Mouse (Mus musculus): ENCODE measurements around the gene Tcaf1. TPM values are rescaled to one million over a fixed set of nuclear protein-coding genes. Genes with fewer than 3 reads are reported as not detected.

Gene Tcaf1
- 39.1 and 45.1 TPM in 2 replicates for polyA plus RNA-seq (2015; fragmentation: Nextera tagmentation; extraction: Ambion mirVana)

DNA sequence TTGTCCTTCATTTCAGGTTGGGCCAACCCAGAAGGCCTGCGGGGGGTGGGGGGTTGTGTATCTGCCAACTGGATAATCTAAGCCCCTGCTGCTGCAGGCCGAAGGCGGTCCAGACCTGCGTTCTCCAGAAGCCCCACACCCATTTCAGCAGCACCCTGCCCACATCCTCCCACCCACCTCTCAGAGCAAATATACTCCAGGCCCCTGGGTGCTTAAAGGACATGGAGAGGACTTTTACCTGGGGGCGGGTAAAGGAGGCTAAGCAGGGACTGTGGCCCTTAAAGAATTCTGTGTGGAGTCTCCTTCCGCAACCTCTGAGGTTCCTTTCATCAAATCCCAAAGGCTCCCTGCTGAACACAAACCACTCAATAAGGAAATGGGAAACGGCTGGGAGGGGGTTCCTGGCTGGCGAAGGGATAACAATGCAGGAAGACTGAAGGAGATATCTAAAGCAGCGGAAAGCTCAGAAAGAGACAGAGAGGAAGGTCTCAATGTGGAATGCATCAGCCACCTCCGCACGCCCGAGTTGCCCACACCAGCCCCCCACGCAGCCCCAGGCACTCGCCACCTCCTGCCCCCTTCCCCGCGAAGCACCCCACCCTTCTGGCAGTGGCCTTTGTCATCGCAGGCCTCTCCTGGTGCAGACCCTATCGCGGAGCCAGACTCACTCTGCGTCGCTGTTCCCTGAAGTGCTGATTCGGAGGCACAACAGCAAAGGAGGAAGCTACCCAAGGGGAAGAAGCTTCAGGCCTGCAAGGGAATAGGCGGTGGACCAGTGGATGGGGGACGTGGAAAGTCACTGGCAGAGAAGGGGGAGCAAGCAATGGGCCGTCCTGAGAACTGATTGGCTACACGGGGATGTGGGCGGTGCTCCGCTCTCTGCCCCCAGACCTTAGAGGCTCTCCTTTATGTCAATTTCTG lies at the start of gene Tcaf1:
Gene Tcaf1 (minus strand): TSS at position 798 of the 921 bp plus-strand sequence.
- no peaks in the 10 kb centered on the region for H3K36me3 ChIP-seq (ENCODE audit: control insufficient read depth, insufficient read depth)
- peak within 1 kb of the TSS; percentile 80 for H3K4me2 ChIP-seq (ENCODE audit: low read depth, low read length)
- H3K9me3 ChIP-seq (replicated peaks; ENCODE audit: control insufficient read depth, low read length): no peaks in the 10 kb centered on the region
- peak; percentile 98 for ATAC-seq (replicated peaks; ENCODE audit: extremely low read depth, insufficient read depth, low FRiP score)
- H3K4me3 ChIP-seq (ENCODE audit: low read length): peak within 1 kb of the TSS; percentile 87
- 3% methylated on average over 28 of the region's 28 CpGs for WGBS
- peak within 1 kb of the TSS; percentile 81 for H3K27ac ChIP-seq (ENCODE audit: low read length)
- peak within 1 kb of the TSS; percentile 90 for H3K9ac ChIP-seq (ENCODE audit: low read length)
- H3K4me1 ChIP-seq (ENCODE audit: control insufficient read depth, insufficient read depth, low read length): peaks cover 7% of the 10 kb centered on the region
- H3K27me3 ChIP-seq (ENCODE audit: control insufficient read depth, insufficient read depth, low read length): no peaks in the 10 kb centered on the region

DNA sequence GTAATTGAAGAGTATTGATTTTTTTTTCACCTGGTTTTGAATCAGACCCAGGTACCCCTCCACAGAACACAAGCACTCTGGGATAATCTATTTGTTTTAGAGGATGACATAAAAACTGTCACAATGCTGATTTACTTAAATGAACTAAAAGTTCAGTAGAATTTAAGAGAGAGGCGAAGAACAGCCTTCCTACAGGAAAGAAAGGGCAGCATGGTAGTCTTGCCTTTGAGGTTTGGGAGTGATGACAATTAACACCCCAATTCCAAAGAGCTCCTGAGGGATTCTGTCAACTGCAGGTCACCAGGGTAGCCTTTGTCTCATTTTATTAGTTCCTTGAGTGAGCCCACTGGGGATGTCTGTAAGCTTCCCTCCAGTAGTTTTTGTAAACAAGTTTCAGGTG lies 46.2 kb upstream of the Tcaf1 start, which contains the start of gene Olfr38:
Gene Olfr38 (plus strand): TSS at position 301 of the 400 bp plus-strand sequence.
- H3K9me3 ChIP-seq (replicated peaks; ENCODE audit: control insufficient read depth, low read length): no peaks in the 10 kb centered on the region

DNA sequence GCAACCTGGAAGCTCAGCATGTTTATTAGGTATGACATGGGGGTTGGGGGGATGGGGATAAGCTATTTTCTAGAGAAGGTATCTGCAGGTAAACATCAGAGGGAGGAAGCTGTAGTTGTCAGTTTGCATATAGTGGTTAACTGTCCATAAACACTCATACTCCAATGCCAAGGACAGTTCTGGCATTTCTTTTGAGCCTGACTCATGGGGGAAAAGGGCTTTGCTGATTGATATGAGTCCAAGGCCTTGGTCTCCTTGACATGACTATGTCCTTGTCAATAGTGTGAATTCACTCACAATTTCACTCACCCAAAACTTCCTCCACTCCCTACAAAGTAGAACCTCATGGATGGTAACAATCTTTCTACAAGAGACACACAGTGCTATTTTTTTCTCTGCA lies 38.0 kb upstream of the Tcaf1 start:
- Histone ChIP-seq H3K4me1 (ENCODE audit: control insufficient read depth, insufficient read depth, low read length) (no peaks in the 10 kb centered on the region), H3K27me3 (ENCODE audit: control insufficient read depth, insufficient read depth, low read length) (no peaks in the 10 kb centered on the region), H3K36me3 (ENCODE audit: control insufficient read depth, insufficient read depth) (no peaks in the 10 kb centered on the region)

More for the DNA sequence above, 46.2 kb upstream of the Tcaf1 start, which contains the start of gene Olfr38:
- WGBS: 74% methylated on average over 1 of the region's 1 CpGs
- ATAC-seq (replicated peaks; ENCODE audit: extremely low read depth, insufficient read depth, low FRiP score): no peak
- no peak within 1 kb of the TSS for H3K27ac ChIP-seq (ENCODE audit: low read length)
- no peaks in the 10 kb centered on the region for H3K4me1 ChIP-seq (ENCODE audit: control insufficient read depth, insufficient read depth, low read length)
- no peaks in the 10 kb centered on the region for H3K27me3 ChIP-seq (ENCODE audit: control insufficient read depth, insufficient read depth, low read length)
- no peaks in the 10 kb centered on the region for H3K36me3 ChIP-seq (ENCODE audit: control insufficient read depth, insufficient read depth)
- no peak within 1 kb of the TSS for H3K4me2 ChIP-seq (ENCODE audit: low read depth, low read length)
- H3K4me3 ChIP-seq (ENCODE audit: low read length): no peak within 1 kb of the TSS
- H3K9ac ChIP-seq (ENCODE audit: low read length): no peak within 1 kb of the TSS

DNA sequence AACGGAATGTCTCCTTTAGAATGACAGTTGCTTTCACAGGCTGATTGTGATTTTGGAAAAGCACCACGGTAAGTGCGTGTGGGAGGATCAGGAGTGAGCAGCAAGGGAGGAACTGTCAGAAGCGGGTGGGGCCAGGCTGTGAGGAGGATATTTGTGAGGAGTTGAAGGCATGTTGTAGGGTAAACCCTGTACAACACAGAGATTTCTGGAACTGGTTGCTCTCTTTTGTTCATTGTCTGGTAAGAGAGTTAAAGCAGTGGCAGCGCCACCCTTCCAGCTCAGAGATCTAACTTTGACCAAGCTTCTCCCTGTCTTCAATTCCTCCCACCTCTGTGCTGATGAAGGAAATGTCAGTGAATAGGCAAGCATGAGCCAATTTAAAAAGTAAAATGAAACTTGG lies 32.4 kb upstream of the Tcaf1 start:
- no peak for ATAC-seq (replicated peaks; ENCODE audit: extremely low read depth, insufficient read depth, low FRiP score)
- H3K36me3 ChIP-seq (ENCODE audit: control insufficient read depth, insufficient read depth): no peaks in the 10 kb centered on the region

More for the DNA sequence above, 38.0 kb upstream of the Tcaf1 start:
- no peak overlapping the region for H3K27ac ChIP-seq (ENCODE audit: low read length)
- H3K9ac ChIP-seq (ENCODE audit: low read length): no peak overlapping the region
- no peaks in the 10 kb centered on the region for H3K9me3 ChIP-seq (replicated peaks; ENCODE audit: control insufficient read depth, low read length)
- no peak for ATAC-seq (replicated peaks; ENCODE audit: extremely low read depth, insufficient read depth, low FRiP score)
- no peak overlapping the region for H3K4me3 ChIP-seq (ENCODE audit: low read length)
- no peak overlapping the region for H3K4me2 ChIP-seq (ENCODE audit: low read depth, low read length)

DNA sequence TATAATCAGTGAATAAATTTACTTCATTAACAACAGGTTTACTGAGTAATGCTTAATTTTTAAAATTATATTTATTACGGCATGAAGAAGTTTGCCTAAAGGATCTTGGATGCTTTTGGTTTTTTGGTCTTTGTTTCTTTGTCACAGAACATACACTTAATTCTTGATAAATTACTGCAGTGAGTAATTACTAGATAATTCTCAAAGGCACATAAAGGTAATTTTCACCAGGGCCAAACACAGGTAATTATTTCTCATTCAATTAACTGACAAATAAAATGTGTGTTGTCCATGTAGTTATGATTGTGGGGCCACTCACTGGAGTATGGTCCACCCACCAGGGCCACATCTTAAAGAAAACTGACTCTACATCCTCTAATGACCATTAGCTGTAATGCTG lies 29.2 kb upstream of the Tcaf1 start, which contains the start of gene Olfr453:
Gene Olfr453 (plus strand): TSS at position 301 of the 400 bp plus-strand sequence.
- H3K27me3 ChIP-seq (ENCODE audit: control insufficient read depth, insufficient read depth, low read length): no peaks in the 10 kb centered on the region
- 90% methylated on average over 1 of the region's 1 CpGs for WGBS
- H3K36me3 ChIP-seq (ENCODE audit: control insufficient read depth, insufficient read depth): no peaks in the 10 kb centered on the region
- ATAC-seq (replicated peaks; ENCODE audit: extremely low read depth, insufficient read depth, low FRiP score): no peak
- no peak within 1 kb of the TSS for H3K4me3 ChIP-seq (ENCODE audit: low read length)
- no peak within 1 kb of the TSS for H3K9ac ChIP-seq (ENCODE audit: low read length)
- no peaks in the 10 kb centered on the region for H3K4me1 ChIP-seq (ENCODE audit: control insufficient read depth, insufficient read depth, low read length)
- H3K27ac ChIP-seq (ENCODE audit: low read length): no peak within 1 kb of the TSS
- H3K9me3 ChIP-seq (replicated peaks; ENCODE audit: control insufficient read depth, low read length): no peaks in the 10 kb centered on the region
- no peak within 1 kb of the TSS for H3K4me2 ChIP-seq (ENCODE audit: low read depth, low read length)

More for the DNA sequence above, 32.4 kb upstream of the Tcaf1 start:
- Histone ChIP-seq H3K27me3 (ENCODE audit: control insufficient read depth, insufficient read depth, low read length) (no peaks in the 10 kb centered on the region), H3K4me2 (ENCODE audit: low read depth, low read length) (no peak overlapping the region), H3K9me3 (replicated peaks; ENCODE audit: control insufficient read depth, low read length) (no peaks in the 10 kb centered on the region), H3K4me3 (ENCODE audit: low read length) (no peak overlapping the region), H3K9ac (ENCODE audit: low read length) (no peak overlapping the region), H3K4me1 (ENCODE audit: control insufficient read depth, insufficient read depth, low read length) (no peaks in the 10 kb centered on the region), H3K27ac (ENCODE audit: low read length) (no peak overlapping the region)
- 57% methylated on average over 5 of the region's 5 CpGs for WGBS

DNA sequence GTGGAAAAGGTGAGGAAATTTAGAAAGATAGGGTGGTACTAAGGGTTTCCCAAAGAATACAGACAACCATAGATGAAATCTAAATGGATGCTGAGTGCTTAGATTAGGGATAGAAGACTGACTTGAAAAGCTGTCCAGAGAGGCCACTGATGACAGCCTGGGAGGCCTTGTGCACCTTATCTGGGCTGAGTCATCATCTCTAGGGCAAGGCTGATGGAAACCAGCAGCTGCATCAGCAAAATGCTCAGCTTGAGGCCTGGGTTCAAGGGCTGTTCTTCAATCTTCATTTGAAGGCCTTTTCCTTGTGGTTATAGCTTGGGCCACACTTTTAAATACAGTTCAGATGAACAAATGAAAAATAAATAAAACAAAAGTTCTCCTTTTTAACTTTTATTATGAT lies 8.1 kb upstream of the Tcaf1 start:
- Histone ChIP-seq H3K4me2 (ENCODE audit: low read depth, low read length) (no peak overlapping the region), H3K9ac (ENCODE audit: low read length) (no peak overlapping the region), H3K27me3 (ENCODE audit: control insufficient read depth, insufficient read depth, low read length) (no peaks in the 10 kb centered on the region), H3K9me3 (replicated peaks; ENCODE audit: control insufficient read depth, low read length) (no peaks in the 10 kb centered on the region), H3K27ac (ENCODE audit: low read length) (no peak overlapping the region), H3K4me3 (ENCODE audit: low read length) (no peak overlapping the region), H3K4me1 (ENCODE audit: control insufficient read depth, insufficient read depth, low read length) (no peaks in the 10 kb centered on the region), H3K36me3 (ENCODE audit: control insufficient read depth, insufficient read depth) (no peaks in the 10 kb centered on the region)
- ATAC-seq (replicated peaks; ENCODE audit: extremely low read depth, insufficient read depth, low FRiP score): no peak

DNA sequence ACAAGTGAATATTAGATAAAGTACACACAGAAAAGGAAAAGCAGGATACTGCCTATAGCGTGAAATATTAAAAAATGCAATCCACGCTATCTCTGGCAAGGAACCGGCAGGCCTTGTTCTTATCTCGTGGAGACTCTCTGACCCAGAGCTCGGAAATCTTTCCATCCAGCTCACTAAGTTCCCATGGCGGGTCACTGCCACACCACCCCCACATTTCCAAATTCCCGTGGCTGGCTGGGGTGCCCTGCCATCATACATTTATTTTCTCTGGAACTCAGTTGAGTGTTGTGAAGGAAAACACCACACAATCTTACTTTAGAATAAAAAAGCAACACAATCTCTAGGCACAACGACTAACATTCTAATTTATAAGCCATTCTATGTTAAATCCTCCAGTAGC lies 4.8 kb upstream of the Tcaf1 start:
- Histone ChIP-seq H3K36me3 (ENCODE audit: control insufficient read depth, insufficient read depth) (no peaks in the 10 kb centered on the region), H3K27ac (ENCODE audit: low read length) (no peak overlapping the region), H3K27me3 (ENCODE audit: control insufficient read depth, insufficient read depth, low read length) (no peaks in the 10 kb centered on the region), H3K4me1 (ENCODE audit: control insufficient read depth, insufficient read depth, low read length) (no peaks in the 10 kb centered on the region), H3K4me2 (ENCODE audit: low read depth, low read length) (no peak overlapping the region), H3K4me3 (ENCODE audit: low read length) (no peak overlapping the region), H3K9me3 (replicated peaks; ENCODE audit: control insufficient read depth, low read length) (no peaks in the 10 kb centered on the region), H3K9ac (ENCODE audit: low read length) (no peak overlapping the region)
- ATAC-seq (replicated peaks; ENCODE audit: extremely low read depth, insufficient read depth, low FRiP score): no peak
- WGBS: 26% methylated on average over 8 of the region's 8 CpGs

DNA sequence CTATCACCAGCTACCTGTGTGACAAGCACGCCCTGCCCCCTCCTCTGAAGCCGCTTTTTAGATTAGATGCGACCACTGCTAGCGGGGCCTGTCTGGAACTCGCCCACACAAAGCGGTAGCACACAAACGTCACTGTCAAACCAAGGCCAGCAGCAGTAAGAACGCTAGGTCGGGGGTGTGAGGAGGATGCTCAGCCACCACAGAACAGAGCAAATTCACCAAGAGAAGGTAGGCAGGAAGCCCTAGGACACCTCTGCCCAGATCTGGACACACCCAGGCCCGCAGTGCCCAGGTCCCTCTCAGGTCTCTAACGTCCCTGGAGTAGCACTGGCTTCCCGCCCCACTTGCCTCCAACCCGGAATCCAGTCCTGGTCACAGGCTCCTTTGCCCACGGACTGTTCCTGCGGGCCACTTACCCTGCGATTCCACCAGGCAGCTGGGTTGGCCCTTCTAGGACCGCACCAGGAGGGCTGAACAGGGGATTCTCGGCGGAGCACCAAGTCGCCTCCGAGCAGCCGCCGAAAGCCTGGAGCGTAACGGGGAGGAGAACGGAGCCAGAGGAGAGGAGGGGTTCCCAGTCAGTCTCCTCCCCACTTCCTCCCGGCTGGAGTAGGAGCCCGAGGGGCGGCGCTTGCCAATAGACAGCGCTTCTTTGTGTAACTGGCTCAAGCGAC lies 17.2 kb downstream of the Tcaf1 start:
- peak; percentile 90 for ATAC-seq (replicated peaks; ENCODE audit: extremely low read depth, insufficient read depth, low FRiP score)
- WGBS: under 1% methylated on average over 32 of the region's 32 CpGs
- Histone ChIP-seq H3K9ac (ENCODE audit: low read length) (peak overlapping the region; percentile 79), H3K4me3 (ENCODE audit: low read length) (peak overlapping the region; percentile 68), H3K27ac (ENCODE audit: low read length) (peak overlapping the region; percentile 81), H3K36me3 (ENCODE audit: control insufficient read depth, insufficient read depth) (peaks cover under 1% of the 10 kb centered on the region), H3K9me3 (replicated peaks; ENCODE audit: control insufficient read depth, low read length) (no peaks in the 10 kb centered on the region), H3K27me3 (ENCODE audit: control insufficient read depth, insufficient read depth, low read length) (no peaks in the 10 kb centered on the region), H3K4me1 (ENCODE audit: control insufficient read depth, insufficient read depth, low read length) (peaks cover 12% of the 10 kb centered on the region), H3K4me2 (ENCODE audit: low read depth, low read length) (peak overlapping the region; percentile 79)

DNA sequence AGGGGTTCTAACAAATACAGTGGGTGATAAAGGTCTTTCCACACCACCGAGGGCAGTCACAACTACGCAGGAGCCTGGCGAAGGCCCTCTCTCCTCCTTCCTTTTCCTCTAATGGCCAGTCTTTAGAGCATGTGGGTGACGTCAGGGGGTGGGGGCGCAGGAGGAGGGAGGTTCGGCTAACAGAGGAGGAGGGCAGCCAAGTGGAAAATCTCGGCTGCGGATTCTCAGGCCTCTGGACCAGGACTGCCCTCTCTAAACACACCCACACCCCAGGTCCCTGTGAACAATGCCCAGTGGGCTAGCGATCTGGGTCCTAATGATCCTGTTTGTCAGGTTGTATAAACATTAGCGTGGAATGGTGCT lies 17.8 kb downstream of the Tcaf1 start:
- Histone ChIP-seq H3K27me3 (ENCODE audit: control insufficient read depth, insufficient read depth, low read length) (no peaks in the 10 kb centered on the region), H3K4me3 (ENCODE audit: low read length) (peak overlapping the region; percentile 68), H3K27ac (ENCODE audit: low read length) (peak overlapping the region; percentile 81), H3K9me3 (replicated peaks; ENCODE audit: control insufficient read depth, low read length) (no peaks in the 10 kb centered on the region), H3K4me1 (ENCODE audit: control insufficient read depth, insufficient read depth, low read length) (peaks cover 12% of the 10 kb centered on the region), H3K4me2 (ENCODE audit: low read depth, low read length) (peak overlapping the region; percentile 79), H3K9ac (ENCODE audit: low read length) (peak overlapping the region; percentile 79), H3K36me3 (ENCODE audit: control insufficient read depth, insufficient read depth) (no peaks in the 10 kb centered on the region; the same call in 1 of the 2 replicates)
- 2% methylated on average over 9 of the region's 10 CpGs for WGBS
- peak; percentile 89 for ATAC-seq (replicated peaks; ENCODE audit: extremely low read depth, insufficient read depth, low FRiP score)

Data from heart, embryonic 16.5 days (tissue).